Mouse (Mus musculus) ES-E14 (cell line): ENCODE results near the gene Edem3. TPM values are rescaled to one million over a fixed set of nuclear protein-coding genes. Genes with fewer than 3 reads are reported as not detected.

Experiments used
- DNase-seq: peaks from one replicate; pipeline ENCODE4 v3.0.0-alpha.2; 2013; ENCODE audit warnings: low read depth, low spot score
- H3K27ac ChIP-seq: 2 replicates; pipeline ENCODE4 v1.5.1; 2012; ENCODE audit warnings: low read depth, mild to moderate bottlenecking, low read length, moderate library complexity, mixed read lengths; ENCODE audit not compliant: poor library complexity, insufficient read depth, severe bottlenecking
- H3K36me3 ChIP-seq: 2 replicates; pipeline ENCODE4 v1.6.1; 2012; ENCODE audit warnings: mild to moderate bottlenecking, low read length, moderate library complexity, mixed read lengths; ENCODE audit not compliant: control insufficient read depth, poor library complexity, insufficient read depth, severe bottlenecking
- H3K4me1 ChIP-seq, 2 experiments: fragments of 150-350 bp in 1 of 2; sonication (generic) in 1 of 2; 2 replicates each; pipeline ENCODE4 v1.6.1; 2012; ENCODE audit warnings: low read length in 2 of 2, mild to moderate bottlenecking in 1 of 2, mixed read lengths in 1 of 2; ENCODE audit not compliant: control insufficient read depth in 2 of 2, insufficient read depth in 2 of 2, poor library complexity in 1 of 2
- H3K4me3 ChIP-seq, 2 experiments: fragments of 150-350 bp in 1 of 2; sonication (generic) in 1 of 2; 2 replicates each; pipeline ENCODE4 v1.5.1; 2012; ENCODE audit warnings: low read length in 2 of 2, low read depth in 1 of 2, mild to moderate bottlenecking in 1 of 2, mixed read lengths in 1 of 2; ENCODE audit not compliant: insufficient read depth in 1 of 2, poor library complexity in 1 of 2, severe bottlenecking in 1 of 2
- H3K9ac ChIP-seq: 2 replicates; pipeline ENCODE4 v1.6.1; 2012; ENCODE audit warnings: low read depth, mild to moderate bottlenecking, low read length, mixed read lengths; ENCODE audit not compliant: poor library complexity, insufficient read depth, severe bottlenecking
- H3K9me3 ChIP-seq: fragments of 150-350 bp; sonication (generic); 2 replicates; pipeline ENCODE4 v1.6.1; 2012; ENCODE audit warnings: low read depth, mild to moderate bottlenecking, low read length; ENCODE audit not compliant: control insufficient read depth, insufficient read depth
- CHD2 ChIP-seq: IDR thresholded peaks from 2 replicates; pipeline ENCODE4 v1.6.1; 2014; ENCODE audit warnings: mild to moderate bottlenecking, low read depth, low read length, inconsistent platforms
- HCFC1 ChIP-seq: IDR thresholded peaks from 2 replicates; pipeline ENCODE4 v1.6.1; 2012; ENCODE audit warnings: low read length, inconsistent platforms, borderline replicate concordance; ENCODE audit not compliant: insufficient read depth
- MAFK ChIP-seq: IDR thresholded peaks from 2 replicates; pipeline ENCODE4 v1.6.1; 2014; ENCODE audit warnings: mild to moderate bottlenecking, low read depth, low read length, inconsistent platforms; ENCODE audit not compliant: insufficient read depth
- ZC3H11A ChIP-seq: IDR thresholded peaks from 2 replicates; pipeline ENCODE4 v1.6.1; 2012; ENCODE audit warnings: low read depth, mild to moderate bottlenecking, inconsistent platforms, low read length, borderline replicate concordance
- ZNF384 ChIP-seq: IDR thresholded peaks from 2 replicates; pipeline ENCODE4 v1.6.1; 2012; ENCODE audit warnings: low read depth, low read length, inconsistent platforms
- in situ Hi-C, 2 experiments: fragments of 600-800 bp; cut with MboI; formaldehyde crosslinking; loops; one replicate each; pipeline ENCODE4 v1.15.1; 2025; ENCODE audit warnings: low sequenced_read_pairs in 2 of 2, inconsistent platforms in 1 of 2; ENCODE audit not compliant: unreplicated experiment in 2 of 2
- total RNA-seq: library from RNA; depleted of rRNA; stranded (reverse); fragments of 300-350 nt; gene quantifications from 2 replicates; pipeline ENCODE4 v1.2.3, GENCODE M21; 2012

The Edem3 gene
- total RNA-seq, 1 experiment: 43.4 TPM

GRCm38 (mm10) chr1:151845252-151845832, 90.2 kb downstream of the Edem3 start:
- H3K4me1 ChIP-seq: no peaks in the 10 kb centered on the region
- no peaks in the 10 kb centered on the region for H3K36me3 ChIP-seq
- no peak overlapping the region for H3K9ac ChIP-seq
- no peak overlapping the region for H3K4me3 ChIP-seq
- no peaks in the 10 kb centered on the region for H3K9me3 ChIP-seq
- in situ Hi-C loops: no loop called here
- TF ChIP-seq MAFK: no peak
- no peak for TF ChIP-seq HCFC1
- TF ChIP-seq ZC3H11A: no peak
- TF ChIP-seq ZNF384: no peak
- TF ChIP-seq CHD2: no peak
- no peak overlapping the region for H3K27ac ChIP-seq
- DNase-seq: no peak

GRCm38 (mm10) chr1:151845926-151846782, 91.0 kb downstream of the Edem3 start:
- DNase-seq: peak; percentile 38
- H3K4me3 ChIP-seq: no peak overlapping the region
- no peaks in the 10 kb centered on the region for H3K36me3 ChIP-seq
- no peak overlapping the region for H3K27ac ChIP-seq
- in situ Hi-C loops: no loop called here
- H3K9ac ChIP-seq: no peak overlapping the region
- H3K4me1 ChIP-seq: no peaks in the 10 kb centered on the region
- no peaks in the 10 kb centered on the region for H3K9me3 ChIP-seq
- TF ChIP-seq ZNF384 (no peak), CHD2 (no peak), ZC3H11A (no peak), HCFC1 (no peak), MAFK (no peak)

- Histone ChIP-seq H3K27ac (no peak overlapping the region), H3K4me1 (no peaks in the 10 kb centered on the region), H3K9ac (no peak overlapping the region), H3K9me3 (no peaks in the 10 kb centered on the region), H3K36me3 (no peaks in the 10 kb centered on the region), H3K4me3 (no peak overlapping the region)
- TF ChIP-seq MAFK (no peak), ZNF384 (no peak), HCFC1 (no peak), CHD2 (no peak), ZC3H11A (no peak)
- in situ Hi-C loops: no loop called here
- DNase-seq: no peak
Measured at GRCm38 (mm10) chr1:151848286-151848685, 93.1 kb downstream of the Edem3 start.

- Histone ChIP-seq H3K27ac (no peak overlapping the region), H3K36me3 (no peaks in the 10 kb centered on the region)
Measured at GRCm38 (mm10) chr1:151849993-151850608, 94.9 kb downstream of the Edem3 start.

More at GRCm38 (mm10) chr1:151849993-151850608, 94.9 kb downstream of the Edem3 start:
- no peak overlapping the region for H3K4me3 ChIP-seq
- TF ChIP-seq MAFK (no peak), HCFC1 (no peak), ZC3H11A (no peak), CHD2 (no peak), ZNF384 (no peak)
- no peaks in the 10 kb centered on the region for H3K4me1 ChIP-seq
- H3K9ac ChIP-seq: no peak overlapping the region
- in situ Hi-C loops: no loop called here
- H3K9me3 ChIP-seq: no peaks in the 10 kb centered on the region
- DNase-seq: no peak
